Mouse (Mus musculus) erythroblast, embryonic 14.5 days (primary cell): ENCODE measurements around the gene Zmynd10.

ENCODE experiments used
- GATA1 ChIP-seq: IDR thresholded peaks from 2 replicates; pipeline ENCODE4 v1.6.1; 2012; ENCODE audit warnings: low read length, inconsistent platforms, mixed read lengths
- TAL1 ChIP-seq: IDR thresholded peaks from 3 replicates; pipeline ENCODE4 v1.6.1; 2012; ENCODE audit warnings: low read length, inconsistent platforms, mixed read lengths

DNA sequence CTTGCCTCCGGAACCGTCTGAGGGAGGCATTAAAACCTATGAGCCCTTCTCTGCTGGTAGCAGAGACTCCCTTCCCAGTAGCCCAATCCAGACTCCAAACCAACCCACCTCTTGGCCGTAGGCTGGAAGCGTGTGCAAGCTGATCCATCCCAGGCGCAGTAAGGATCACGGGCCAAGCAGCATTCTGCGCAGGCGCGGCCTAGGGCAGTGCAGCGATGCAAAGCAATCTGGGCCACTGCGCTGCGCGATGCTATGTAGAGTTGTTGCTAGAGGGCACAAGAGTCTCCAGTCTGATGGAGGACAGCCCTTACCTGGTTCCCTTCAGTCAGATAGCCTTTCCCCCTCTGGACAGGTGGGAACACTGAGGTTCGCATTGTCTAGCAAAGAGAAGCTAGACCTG lies 52.7 kb downstream of the Zmynd10 start:
- no peak for TF ChIP-seq GATA1
- TF ChIP-seq TAL1: no peak
